Mouse (Mus musculus) adrenal gland, postnatal 36 days (tissue): Measurements from ENCODE around the gene Apip. TPM values are rescaled to one million over a fixed set of nuclear protein-coding genes. Genes with fewer than 3 reads are reported as not detected.
A peak's percentile ranks its signal among the peaks of the same experiment; 100 is the strongest.

Source experiments
- DNase-seq, 2 experiments: peaks; one replicate each; pipeline ENCODE4 v3.0.0; 2021; ENCODE audit warnings: mixed read lengths in 1 of 2
- long read RNA-seq, 2 experiments: library from polyadenylated mRNA; stranded (forward); transcript quantifications; one replicate each; pipeline ENCODE4 v2.0.0; 2021; ENCODE audit warnings: borderline sequencing depth in 2 of 2
- total RNA-seq, 2 experiments: library from RNA; stranded (reverse); gene quantifications; 2 replicates each; pipeline ENCODE4 v1.2.3; 2021

Apip gene
- 10 to 100 TPM; 56.2 to 57.1 TPM for total RNA-seq
- long read RNA-seq, experiment 1, transcript Apip-201 (7 exons, 919 nt) = major isoform, 61 of 103 reads
- long read RNA-seq, experiment 1, partial matches to known transcripts = 38 of 103 reads
- long read RNA-seq, experiment 1, other reads (novel, unspliced or antisense) = 4 of 103 reads
- long read RNA-seq, experiment 2, transcript Apip-201 (7 exons, 919 nt) = major isoform, 19 of 30 reads
- long read RNA-seq, experiment 2, partial matches to known transcripts = 8 of 30 reads
- long read RNA-seq, experiment 2, other reads (novel, unspliced or antisense) = 3 of 30 reads

GRCm38 (mm10) chr2:103073219-103073982 is at the start of gene Apip, which contains the start of gene Pdhx:
Apip (plus strand) TSS chr2:103073675.
Pdhx (minus strand) TSS chr2:103073513.
- peak; percentile 100 for DNase-seq

GRCm38 (mm10) chr2:103037831-103038230 is 35.6 kb upstream of the Apip start:
- DNase-seq = no peak

- peak in 1 of 2 experiments; percentile 19 for DNase-seq
Measured at GRCm38 (mm10) chr2:103040896-103041295, 32.6 kb upstream of the Apip start.

GRCm38 (mm10) chr2:103045286-103045685 is 28.2 kb upstream of the Apip start:
- DNase-seq = no peak

- DNase-seq = peak; percentile 6 to 58
Measured at GRCm38 (mm10) chr2:103051937-103052893, 21.3 kb upstream of the Apip start.

GRCm38 (mm10) chr2:103055820-103056219 is 17.7 kb upstream of the Apip start:
- DNase-seq = no peak

- no peak for DNase-seq
Measured at GRCm38 (mm10) chr2:103058266-103058665, 15.2 kb upstream of the Apip start.

- peak in 1 of 2 experiments; percentile 53 for DNase-seq
Measured at GRCm38 (mm10) chr2:103062865-103063264, 10.6 kb upstream of the Apip start.

GRCm38 (mm10) chr2:103066683-103067551 is 6.6 kb upstream of the Apip start:
- DNase-seq = no peak

GRCm38 (mm10) chr2:103067552-103068207 is 5.8 kb upstream of the Apip start:
- no peak for DNase-seq

- no peak for DNase-seq
Measured at GRCm38 (mm10) chr2:103068602-103069001, 4.9 kb upstream of the Apip start.

- no peak for DNase-seq
Measured at GRCm38 (mm10) chr2:103069752-103070405, 3.6 kb upstream of the Apip start.

GRCm38 (mm10) chr2:103070586-103070985 is 2.9 kb upstream of the Apip start:
- no peak for DNase-seq

- peak in 1 of 2 experiments; percentile 4 for DNase-seq
Measured at GRCm38 (mm10) chr2:103081117-103081516, 7.6 kb downstream of the Apip start.

GRCm38 (mm10) chr2:103081706-103082105 is 8.2 kb downstream of the Apip start:
- DNase-seq = no peak

- DNase-seq = no peak
Measured at GRCm38 (mm10) chr2:103082853-103083252, 9.4 kb downstream of the Apip start.

GRCm38 (mm10) chr2:103084451-103084850 is 11.0 kb downstream of the Apip start:
- DNase-seq = peak; percentile 7

GRCm38 (mm10) chr2:103085633-103086032 is 12.2 kb downstream of the Apip start:
- DNase-seq = no peak

- peak in 1 of 2 experiments; percentile 33 for DNase-seq
Measured at GRCm38 (mm10) chr2:103086432-103086831, 13.0 kb downstream of the Apip start.

- no peak for DNase-seq
Measured at GRCm38 (mm10) chr2:103088099-103088498, 14.6 kb downstream of the Apip start.
